Mouse (Mus musculus) kidney, embryonic 15.5 days (tissue): ENCODE data around the gene Ikzf3. TPM values are rescaled to one million over a fixed set of nuclear protein-coding genes. Genes with fewer than 3 reads are reported as not detected.
A peak's percentile ranks its signal among the peaks of the same experiment; 100 is the strongest.

ENCODE experiments used
- ATAC-seq: fragments of 200-750 bp; cut with Nextera tagmentation; replicated peaks from 2 replicates; pipeline ENCODE4 v1.8.0; 2017; ENCODE audit warnings: moderate TSS enrichment; ENCODE audit not compliant: low FRiP score
- H3K27ac ChIP-seq: fragments of 300-500 bp; sonication (generic); 2 replicates; pipeline ENCODE4 v1.5.1; 2015; ENCODE audit warnings: mild to moderate bottlenecking, inconsistent platforms
- H3K27me3 ChIP-seq: fragments of 300-500 bp; sonication (generic); 2 replicates; pipeline ENCODE4 v1.6.1; 2015; ENCODE audit warnings: inconsistent platforms
- H3K36me3 ChIP-seq: fragments of 300-500 bp; sonication (generic); 2 replicates; pipeline ENCODE4 v1.6.1; 2015; ENCODE audit warnings: inconsistent platforms
- H3K4me1 ChIP-seq: fragments of 300-500 bp; sonication (generic); 2 replicates; pipeline ENCODE4 v1.6.1; 2015; ENCODE audit warnings: inconsistent platforms
- H3K4me2 ChIP-seq: fragments of 300-500 bp; sonication (generic); 2 replicates; pipeline ENCODE4 v1.6.1; 2015; ENCODE audit warnings: moderate library complexity, mild to moderate bottlenecking, inconsistent platforms
- H3K4me3 ChIP-seq: fragments of 300-500 bp; sonication (generic); replicated peaks from 2 replicates; pipeline ENCODE4 v1.5.1; 2015; ENCODE audit warnings: mild to moderate bottlenecking, inconsistent platforms
- H3K9ac ChIP-seq: fragments of 300-500 bp; sonication (generic); 2 replicates; pipeline ENCODE4 v1.6.1; 2015; ENCODE audit warnings: mild to moderate bottlenecking, inconsistent platforms
- H3K9me3 ChIP-seq: fragments of 300-500 bp; sonication (generic); replicated peaks from 2 replicates; pipeline ENCODE4 v1.6.1; 2016; ENCODE audit warnings: inconsistent platforms
- WGBS: fragments of 180-500 bp; shearing (Covaris S2); methylation state at CpG from one replicate; pipeline ENCODE4 v1.1.7; 2015; ENCODE audit warnings: mixed read lengths; 5-methylcytosine and 5-hydroxymethylcytosine counted together
- polyA plus RNA-seq: library from polyadenylated mRNA; unstranded; fragments of >200 nt; fragmentation: Nextera tagmentation; extraction: Ambion mirVana; gene quantifications from 2 replicates; pipeline ENCODE4 v1.2.1, GENCODE M21; 2015

Ikzf3 gene
- polyA plus RNA-seq, 1 experiment from 2014 or later = 0.43 TPM

- no peak for ATAC-seq
- WGBS = 79% methylated on average over 5 of the region's 5 CpGs
- peaks cover 31% of the 10 kb centered on the region for H3K27me3 ChIP-seq
- H3K9me3 ChIP-seq = no peaks in the 10 kb centered on the region
- no peaks in the 10 kb centered on the region for H3K36me3 ChIP-seq
- no peak overlapping the region for H3K4me2 ChIP-seq
- H3K27ac ChIP-seq = no peak overlapping the region
- H3K4me1 ChIP-seq = peaks cover 2% of the 10 kb centered on the region
- H3K4me3 ChIP-seq = no peak overlapping the region
- no peak overlapping the region for H3K9ac ChIP-seq
Measured at GRCm38 (mm10) chr11:98540319-98540718, 5.5 kb downstream of the Ikzf3 start.

- H3K4me2 ChIP-seq = no peak overlapping the region
- H3K4me1 ChIP-seq = no peaks in the 10 kb centered on the region
- no peak overlapping the region for H3K27ac ChIP-seq
Measured at GRCm38 (mm10) chr11:98537480-98538034, 8.3 kb downstream of the Ikzf3 start.

GRCm38 (mm10) chr11:98526824-98527461 lies 18.9 kb downstream of the Ikzf3 start:
- 78% methylated on average over 10 of the region's 10 CpGs for WGBS
- ATAC-seq = no peak
- no peak overlapping the region for H3K27ac ChIP-seq
- no peak overlapping the region for H3K9ac ChIP-seq
- H3K9me3 ChIP-seq = no peaks in the 10 kb centered on the region
- no peak overlapping the region for H3K4me3 ChIP-seq
- no peaks in the 10 kb centered on the region for H3K27me3 ChIP-seq
- H3K4me2 ChIP-seq = no peak overlapping the region
- H3K4me1 ChIP-seq = no peaks in the 10 kb centered on the region
- no peaks in the 10 kb centered on the region for H3K36me3 ChIP-seq

More at GRCm38 (mm10) chr11:98537480-98538034, 8.3 kb downstream of the Ikzf3 start:
- H3K36me3 ChIP-seq = no peaks in the 10 kb centered on the region
- no peak overlapping the region for H3K9ac ChIP-seq
- no peak overlapping the region for H3K4me3 ChIP-seq
- H3K27me3 ChIP-seq = peaks cover 11% of the 10 kb centered on the region
- no peaks in the 10 kb centered on the region for H3K9me3 ChIP-seq
- no peak for ATAC-seq

- 0 out of 2 replicates have a peak, but pooled peaks cover 3% of the 10 kb centered on the region for H3K4me1 ChIP-seq
- H3K4me3 ChIP-seq = no peak overlapping the region
- no peaks in the 10 kb centered on the region for H3K27me3 ChIP-seq
- H3K9me3 ChIP-seq = no peaks in the 10 kb centered on the region
- H3K27ac ChIP-seq = no peak overlapping the region
- no peak overlapping the region for H3K4me2 ChIP-seq
- ATAC-seq = no peak
- H3K36me3 ChIP-seq = no peaks in the 10 kb centered on the region
- H3K9ac ChIP-seq = no peak overlapping the region
- 51% methylated on average over 4 of the region's 4 CpGs for WGBS
Measured at GRCm38 (mm10) chr11:98525140-98525539, 20.7 kb downstream of the Ikzf3 start.

- Histone ChIP-seq H3K9ac (no peak overlapping the region), H3K27me3 (no peaks in the 10 kb centered on the region), H3K27ac (0 out of 2 replicates have a peak overlapping the region, but pooled peaks have one; percentile 6), H3K4me2 (no peak overlapping the region), H3K4me3 (no peak overlapping the region), H3K4me1 (peaks cover 7% of the 10 kb centered on the region), H3K36me3 (no peaks in the 10 kb centered on the region), H3K9me3 (no peaks in the 10 kb centered on the region)
- no peak for ATAC-seq
- 25% methylated on average over 10 of the region's 10 CpGs for whole genome bisulfite sequencing
Measured at GRCm38 (mm10) chr11:98520468-98520867, 25.4 kb downstream of the Ikzf3 start.

GRCm38 (mm10) chr11:98513356-98513936 lies 32.4 kb downstream of the Ikzf3 start:
- no peak overlapping the region for H3K9ac ChIP-seq
- H3K27me3 ChIP-seq = no peaks in the 10 kb centered on the region
- no peak for ATAC-seq
- no peaks in the 10 kb centered on the region for H3K36me3 ChIP-seq
- peaks cover 20% of the 10 kb centered on the region for H3K4me1 ChIP-seq
- no peak overlapping the region for H3K4me3 ChIP-seq
- WGBS = 79% methylated on average over 6 of the region's 6 CpGs
- no peak overlapping the region for H3K27ac ChIP-seq
- H3K4me2 ChIP-seq = no peak overlapping the region
- H3K9me3 ChIP-seq = no peaks in the 10 kb centered on the region

- Histone ChIP-seq H3K27ac (no peak overlapping the region), H3K9me3 (no peaks in the 10 kb centered on the region), H3K36me3 (no peaks in the 10 kb centered on the region), H3K4me3 (no peak overlapping the region), H3K4me2 (no peak overlapping the region), H3K9ac (no peak overlapping the region), H3K27me3 (no peaks in the 10 kb centered on the region), H3K4me1 (peaks cover 20% of the 10 kb centered on the region)
- 92% methylated on average over 13 of the region's 13 CpGs for WGBS
- no peak for ATAC-seq
Measured at GRCm38 (mm10) chr11:98512881-98513280, 33.0 kb downstream of the Ikzf3 start.

- Histone ChIP-seq H3K4me2 (no peak overlapping the region), H3K9me3 (no peaks in the 10 kb centered on the region), H3K4me1 (peaks cover 13% of the 10 kb centered on the region; the same call in 1 of the 2 replicates), H3K4me3 (no peak overlapping the region), H3K27me3 (no peaks in the 10 kb centered on the region), H3K9ac (no peak overlapping the region), H3K27ac (no peak overlapping the region), H3K36me3 (no peaks in the 10 kb centered on the region)
- ATAC-seq = no peak
- WGBS = 66% methylated on average over 8 of the region's 8 CpGs
Measured at GRCm38 (mm10) chr11:98510125-98510524, 35.7 kb downstream of the Ikzf3 start.

- no peak overlapping the region for H3K9ac ChIP-seq
- no peaks in the 10 kb centered on the region for H3K9me3 ChIP-seq
- no peaks in the 10 kb centered on the region for H3K36me3 ChIP-seq
- no peaks in the 10 kb centered on the region for H3K27me3 ChIP-seq
- no peak overlapping the region for H3K4me2 ChIP-seq
- 0 out of 2 replicates have a peak, but pooled peaks cover 7% of the 10 kb centered on the region for H3K4me1 ChIP-seq
- H3K4me3 ChIP-seq = no peak overlapping the region
- 80% methylated on average over 7 of the region's 7 CpGs for WGBS
- no peak for ATAC-seq
- no peak overlapping the region for H3K27ac ChIP-seq
Measured at GRCm38 (mm10) chr11:98509434-98509833, 36.4 kb downstream of the Ikzf3 start.

GRCm38 (mm10) chr11:98504926-98505325 lies 40.9 kb downstream of the Ikzf3 start:
- H3K4me3 ChIP-seq = no peak overlapping the region
- ATAC-seq = no peak
- WGBS = 36% methylated on average over 3 of the region's 3 CpGs

GRCm38 (mm10) chr11:98497388-98498288 lies 48.2 kb downstream of the Ikzf3 start:
- no peaks in the 10 kb centered on the region for H3K9me3 ChIP-seq
- H3K4me3 ChIP-seq = no peak overlapping the region
- H3K27me3 ChIP-seq = no peaks in the 10 kb centered on the region
- 11% methylated on average over 22 of the region's 22 CpGs for WGBS
- H3K4me2 ChIP-seq = peak overlapping the region; percentile 37
- H3K27ac ChIP-seq = peak overlapping the region; percentile 70
- no peak overlapping the region for H3K9ac ChIP-seq
- H3K36me3 ChIP-seq = no peaks in the 10 kb centered on the region
- peaks cover 27% of the 10 kb centered on the region for H3K4me1 ChIP-seq
- no peak for ATAC-seq

More at GRCm38 (mm10) chr11:98504926-98505325, 40.9 kb downstream of the Ikzf3 start:
- Histone ChIP-seq H3K4me1 (no peaks in the 10 kb centered on the region), H3K27ac (no peak overlapping the region; the same call in 1 of the 2 replicates), H3K36me3 (no peaks in the 10 kb centered on the region), H3K9me3 (no peaks in the 10 kb centered on the region), H3K27me3 (no peaks in the 10 kb centered on the region), H3K9ac (no peak overlapping the region), H3K4me2 (no peak overlapping the region)
